Mouse (Mus musculus): Measurements from ENCODE around the gene Ramp1.
A peak's percentile ranks its signal among the peaks of the same experiment; 100 is the strongest.

Gene Ramp1

GRCm38 (mm10) chr1:91201122-91201521 lies 21.5 kb downstream of the Ramp1 start:
- DNase-seq: no peak

- DNase-seq: no peak
These were observed 24.7 kb downstream of the Ramp1 start for GRCm38 (mm10) chr1:91204221-91204765.

- DNase-seq: no peak
These were observed 26.0 kb downstream of the Ramp1 start for GRCm38 (mm10) chr1:91205651-91206050.

- no peak for DNase-seq
These were observed 26.7 kb downstream of the Ramp1 start for GRCm38 (mm10) chr1:91206336-91206735.

- peak; percentile 58 for DNase-seq
These were observed 27.3 kb downstream of the Ramp1 start for GRCm38 (mm10) chr1:91206873-91207272.

- DNase-seq: no peak
These were observed 27.9 kb downstream of the Ramp1 start for GRCm38 (mm10) chr1:91207334-91208074.

GRCm38 (mm10) chr1:91209343-91209742 lies 29.7 kb downstream of the Ramp1 start:
- DNase-seq: peak; percentile 79

- peak; percentile 92 for DNase-seq
These were observed 30.2 kb downstream of the Ramp1 start for GRCm38 (mm10) chr1:91209785-91210184.

GRCm38 (mm10) chr1:91211099-91211498 lies 31.5 kb downstream of the Ramp1 start:
- peak; percentile 77 for DNase-seq

GRCm38 (mm10) chr1:91211591-91212008 lies 32.0 kb downstream of the Ramp1 start:
- peak; percentile 52 for DNase-seq

GRCm38 (mm10) chr1:91215264-91215663 lies 35.6 kb downstream of the Ramp1 start:
- no peak for DNase-seq

GRCm38 (mm10) chr1:91215981-91216380 lies 36.4 kb downstream of the Ramp1 start:
- no peak for DNase-seq

- no peak for DNase-seq
These were observed 37.1 kb downstream of the Ramp1 start for GRCm38 (mm10) chr1:91216504-91217267.

- no peak for DNase-seq
These were observed 40.2 kb downstream of the Ramp1 start for GRCm38 (mm10) chr1:91219641-91220321.

GRCm38 (mm10) chr1:91220322-91220672 lies 40.7 kb downstream of the Ramp1 start:
- no peak for DNase-seq

GRCm38 (mm10) chr1:91226562-91226961 lies 46.9 kb downstream of the Ramp1 start:
- DNase-seq: no peak

GRCm38 (mm10) chr1:91227381-91228054 lies 47.9 kb downstream of the Ramp1 start:
- no peak for DNase-seq

GRCm38 (mm10) chr1:91231142-91231541 lies 51.5 kb downstream of the Ramp1 start:
- DNase-seq: no peak

- DNase-seq: no peak
These were observed 52.3 kb downstream of the Ramp1 start for GRCm38 (mm10) chr1:91231896-91232295.

- no peak for DNase-seq
These were observed 55.8 kb downstream of the Ramp1 start for GRCm38 (mm10) chr1:91235395-91235794.

- no peak for DNase-seq
These were observed 58.1 kb downstream of the Ramp1 start for GRCm38 (mm10) chr1:91237676-91238075.

GRCm38 (mm10) chr1:91239112-91239511 lies 59.5 kb downstream of the Ramp1 start:
- DNase-seq: peak; percentile 44

GRCm38 (mm10) chr1:91239800-91240199 lies 60.2 kb downstream of the Ramp1 start:
- no peak for DNase-seq
